Mouse (Mus musculus) G1E (cell line): Measurements from ENCODE around the gene Sdk1.

Experiments
- CTCF ChIP-seq: IDR thresholded peaks from 2 replicates; pipeline ENCODE4 v1.5.1; 2012; ENCODE audit warnings: low read depth, low read length, inconsistent platforms, mixed read lengths
- TAL1 ChIP-seq: conservative IDR thresholded peaks from 2 replicates; pipeline ENCODE4 v1.6.1; 2012; ENCODE audit warnings: low read depth, low read length, inconsistent platforms, mixed read lengths

GRCm38 (mm10) chr5:141852175-141852574 is 610.9 kb downstream of the Sdk1 start:
- TF ChIP-seq TAL1 (no peak), CTCF (no peak)
